In genomic region chr6:8640863-8641262, GRCm38 (mm10) we compare ENCODE assay signal across 19 mouse cellular contexts.
"Had no signal": no experiment of that assay in that cellular context is flagged by ENCODE, and none has a peak within 500 bp of the region (broad histone marks: within the 10 kb centered on the region; RNA-seq: fewer than 3 reads in every experiment).

No protein-coding gene starts in this region.

- DNase-seq: kidney, adult 2 months; kidney, postnatal 25 days; liver, embryonic 13.5 days; lung, adult 2 months; lung, postnatal 14 days; lung, postnatal 4 days; right cerebral cortex, postnatal 4 days; thymus, adult 2 months; thymus, postnatal 14 days; thymus, postnatal 4 days had no signal

- H3K9ac ChIP-seq: limb, embryonic 13.5 days; liver, embryonic 13.5 days; midbrain, embryonic 12.5 days; midbrain, embryonic 15.5 days had no signal

- H3K4me2 ChIP-seq: limb, embryonic 13.5 days; liver, embryonic 13.5 days; midbrain, embryonic 12.5 days; midbrain, embryonic 15.5 days had no signal

- H3K27ac ChIP-seq: kidney, postnatal 0 days; limb, embryonic 10.5 days; limb, embryonic 13.5 days; liver, embryonic 13.5 days; midbrain, embryonic 12.5 days; midbrain, embryonic 15.5 days; stomach, postnatal 0 days had no signal

- H3K36me3 ChIP-seq: limb, embryonic 10.5 days; limb, embryonic 13.5 days; liver, embryonic 13.5 days; midbrain, embryonic 12.5 days; midbrain, embryonic 15.5 days had no signal

- H3K4me3 ChIP-seq: limb, embryonic 10.5 days; limb, embryonic 13.5 days; liver, embryonic 13.5 days; megakaryocyte, embryonic 14.5 days; midbrain, embryonic 12.5 days; midbrain, embryonic 15.5 days; myocyte had no signal

- H3K27me3 ChIP-seq: limb, embryonic 13.5 days; liver, embryonic 13.5 days; megakaryocyte, embryonic 14.5 days; midbrain, embryonic 12.5 days; midbrain, embryonic 15.5 days had no signal

- ATAC-seq: intestine, embryonic 16.5 days; midbrain, embryonic 15.5 days had no signal

- H3K4me1 ChIP-seq: midbrain, embryonic 15.5 days had no signal

- H3K9me3 ChIP-seq: limb, embryonic 10.5 days; limb, embryonic 13.5 days; liver, embryonic 13.5 days; megakaryocyte, embryonic 14.5 days; midbrain, embryonic 12.5 days; midbrain, embryonic 15.5 days had no signal
